Mouse (Mus musculus) ES-CJ7 (cell line): ENCODE measurements around the gene Enpp1.

Experiments
- DNase-seq: peaks from one replicate; pipeline ENCODE4 v3.0.0; 2011; ENCODE audit warnings: low read depth, low spot score

Gene Enpp1

GRCm38 (mm10) chr10:24597789-24598188 lies 114.2 kb downstream of the Enpp1 start:
- no peak for DNase-seq

- no peak for DNase-seq
Observed at GRCm38 (mm10) chr10:24596869-24597339, 115.1 kb downstream of the Enpp1 start.

DNA sequence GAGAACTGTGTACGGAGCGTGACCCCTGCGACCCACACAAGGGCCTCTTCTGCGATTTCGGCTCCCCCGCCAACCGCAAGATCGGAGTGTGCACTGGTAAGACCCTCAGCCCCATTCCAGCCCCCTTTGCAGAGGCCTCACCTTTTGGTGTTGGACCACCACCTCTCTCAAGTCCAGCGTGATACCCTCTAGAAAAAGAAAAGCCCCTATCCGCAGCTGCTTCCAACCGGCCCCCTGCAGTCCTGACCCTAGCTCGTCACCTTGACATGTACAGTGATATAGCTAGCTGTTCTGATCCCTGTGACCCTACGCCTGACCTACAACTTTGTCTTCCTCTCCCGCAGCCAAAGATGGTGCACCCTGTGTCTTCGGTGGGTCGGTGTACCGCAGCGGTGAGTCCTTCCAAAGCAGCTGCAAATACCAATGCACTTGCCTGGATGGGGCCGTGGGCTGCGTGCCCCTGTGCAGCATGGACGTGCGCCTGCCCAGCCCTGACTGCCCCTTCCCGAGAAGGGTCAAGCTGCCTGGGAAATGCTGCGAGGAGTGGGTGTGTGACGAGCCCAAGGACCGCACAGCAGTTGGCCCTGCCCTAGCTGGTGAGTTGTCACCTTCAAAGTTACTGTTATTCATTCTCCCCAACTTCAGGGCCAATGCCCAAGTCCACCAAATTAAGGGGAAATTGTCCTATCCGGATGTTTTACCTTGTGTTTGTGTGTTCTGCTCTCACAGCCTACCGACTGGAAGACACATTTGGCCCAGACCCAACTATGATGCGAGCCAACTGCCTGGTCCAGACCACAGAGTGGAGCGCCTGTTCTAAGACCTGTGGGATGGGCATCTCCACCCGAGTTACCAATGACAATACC lies 115.7 kb downstream of the Enpp1 start:
- no peak for DNase-seq

DNA sequence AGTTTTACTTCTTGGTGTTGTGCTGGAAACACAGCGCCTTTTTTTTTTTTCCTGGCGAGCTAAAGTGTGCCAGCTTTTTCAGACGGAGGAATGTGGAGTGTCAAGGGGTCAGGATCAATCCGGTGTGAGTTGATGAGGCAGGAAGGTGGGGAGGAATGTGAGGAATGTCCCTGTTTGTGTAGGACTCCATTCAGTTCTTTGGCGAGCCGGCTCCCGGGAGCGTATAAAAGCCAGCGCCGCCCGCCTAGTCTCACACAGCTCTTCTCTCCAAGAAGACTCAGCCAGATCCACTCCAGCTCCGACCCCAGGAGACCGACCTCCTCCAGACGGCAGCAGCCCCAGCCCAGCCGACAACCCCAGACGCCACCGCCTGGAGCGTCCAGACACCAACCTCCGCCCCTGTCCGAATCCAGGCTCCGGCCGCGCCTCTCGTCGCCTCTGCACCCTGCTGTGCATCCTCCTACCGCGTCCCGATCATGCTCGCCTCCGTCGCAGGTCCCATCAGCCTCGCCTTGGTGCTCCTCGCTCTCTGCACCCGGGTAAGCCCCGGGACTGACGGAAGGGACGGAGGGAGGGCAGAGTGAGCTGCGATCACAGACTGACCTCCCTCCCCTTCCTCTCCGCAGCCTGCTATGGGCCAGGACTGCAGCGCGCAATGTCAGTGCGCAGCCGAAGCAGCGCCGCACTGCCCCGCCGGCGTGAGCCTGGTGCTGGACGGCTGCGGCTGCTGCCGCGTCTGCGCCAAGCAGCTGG lies 116.5 kb downstream of the Enpp1 start, which contains the start of gene Ccn2:
TSS of gene Ccn2 (plus strand) at position 193 of the 753 bp plus-strand sequence.
- DNase-seq, result peak; percentile 96

- no peak for DNase-seq
Observed at GRCm38 (mm10) chr10:24593556-24593955, 118.4 kb downstream of the Enpp1 start.

- no peak for DNase-seq
Observed at GRCm38 (mm10) chr10:24592969-24593368, 119.0 kb downstream of the Enpp1 start.

GRCm38 (mm10) chr10:24592318-24592717 lies 119.6 kb downstream of the Enpp1 start:
- no peak for DNase-seq

DNA sequence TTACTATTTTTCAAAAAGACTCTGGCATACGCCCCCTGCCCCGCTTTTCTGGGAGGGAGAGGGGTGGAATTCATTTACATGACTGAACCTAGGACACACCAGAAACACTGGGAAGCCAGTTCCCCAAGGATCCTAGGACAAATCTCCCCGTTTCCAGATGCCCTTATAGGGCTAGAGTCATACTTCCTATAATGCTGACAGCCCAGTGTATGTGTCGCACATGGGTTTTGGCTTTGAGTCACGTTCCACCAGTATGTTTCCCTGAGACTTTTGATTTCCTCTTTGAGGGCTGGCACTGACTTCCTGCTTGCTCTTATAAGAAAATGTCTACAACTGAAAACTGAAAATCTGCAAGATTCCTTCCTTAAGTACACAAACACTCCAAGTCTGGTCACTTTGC lies 120.2 kb downstream of the Enpp1 start:
- no peak for DNase-seq

- peak; percentile 96 for DNase-seq
Observed at GRCm38 (mm10) chr10:24591136-24591535, 120.8 kb downstream of the Enpp1 start.

DNA sequence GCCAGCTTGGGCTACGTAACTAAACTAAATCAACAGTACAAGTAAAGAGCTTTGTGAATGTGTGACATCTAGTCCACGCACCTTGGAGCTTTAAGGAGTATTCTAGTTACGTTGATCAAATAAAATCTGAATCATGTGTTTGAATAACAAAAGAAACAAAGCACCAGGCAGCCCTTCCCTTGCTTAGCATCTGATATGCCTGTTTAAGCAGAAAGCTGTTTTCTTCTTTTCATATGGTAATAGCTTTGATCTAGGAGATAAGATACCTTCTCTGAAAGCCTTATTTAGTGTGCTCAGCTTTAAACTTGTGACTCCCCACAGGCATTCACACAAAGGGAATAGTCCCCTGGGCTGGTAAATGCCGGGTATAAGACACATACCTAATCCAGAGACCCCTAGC lies 121.4 kb downstream of the Enpp1 start:
- peak; percentile 80 for DNase-seq

- DNase-seq, result no peak
Observed at GRCm38 (mm10) chr10:24589238-24589637, 122.7 kb downstream of the Enpp1 start.

- no peak for DNase-seq
Observed at GRCm38 (mm10) chr10:24588824-24589223, 123.1 kb downstream of the Enpp1 start.
